Comparison of ENCODE assay signal across 9 mouse cellular contexts in the genomic region with DNA sequence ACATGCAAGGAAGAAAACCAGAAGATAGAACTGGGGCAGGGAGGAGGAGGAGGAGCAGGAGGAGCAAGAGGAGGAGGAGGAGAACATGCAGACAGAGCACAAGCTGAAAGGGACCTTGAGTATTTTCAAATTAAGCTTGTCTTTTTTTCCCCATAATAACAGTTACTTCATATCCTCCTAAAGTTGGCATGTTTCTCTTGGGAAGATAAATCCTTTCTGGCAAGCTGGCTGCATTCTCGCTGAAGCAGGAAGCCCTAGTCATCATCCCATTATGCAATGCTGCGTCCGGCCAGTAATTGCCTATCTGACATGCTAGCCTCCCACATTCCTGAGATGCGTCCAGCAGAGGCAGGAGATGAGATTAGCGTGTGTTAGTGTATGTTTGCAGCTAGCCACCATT.
DNase-seq lines count a peak whose midpoint lies in the region; ATAC-seq lines count a peak whose summit lies in the region.
"Had no signal": no experiment of that assay in that cellular context is flagged by ENCODE, and none has a peak within 500 bp of the region (broad histone marks: within the 10 kb centered on the region; RNA-seq: fewer than 3 reads in every experiment).

No protein-coding gene starts in this region.

- no peaks in the 10 kb centered on the region for H3K36me3 ChIP-seq in neural tube, embryonic 11.5 days (ENCODE audit: control insufficient read depth, insufficient read depth, low read length)
- H3K36me3 ChIP-seq in neural tube, embryonic 15.5 days, result no peaks in the 10 kb centered on the region
- no peaks in the 10 kb centered on the region for H3K36me3 ChIP-seq in embryonic facial prominence, embryonic 11.5 days (replicated peaks; ENCODE audit: control insufficient read depth, insufficient read depth, low read depth, low read length)
- no peaks in the 10 kb centered on the region for H3K36me3 ChIP-seq in heart, embryonic 15.5 days
- H3K36me3 ChIP-seq in hindbrain, embryonic 16.5 days (ENCODE audit: control insufficient read depth, insufficient read depth, low read length), result no peaks in the 10 kb centered on the region

- DNase-seq in neural tube, embryonic 11.5 days (ENCODE audit: low spot score), result peak; percentile 20
- DNase-seq in embryonic facial prominence, embryonic 11.5 days (ENCODE audit: low spot score), result peak; percentile 17
- DNase-seq in layer of hippocampus, postnatal 36 days, result peak; percentile 13 to 25
- peak; percentile 46 for DNase-seq in retina, embryonic 14.5 days (ENCODE audit: low spot score)
- no peak for DNase-seq in thymus, postnatal 36 days

- no peak for ATAC-seq in neural tube, embryonic 11.5 days (ENCODE audit: insufficient read depth, low FRiP score, low TSS enrichment)
- ATAC-seq in neural tube, embryonic 15.5 days (ENCODE audit: low FRiP score), result no peak; the same call in 1 of the 2 replicates
- no peak for ATAC-seq in embryonic facial prominence, embryonic 11.5 days (replicated peaks; ENCODE audit: insufficient number of reproducible peaks, low FRiP score, low TSS enrichment, low read depth)
- peak; percentile 78 for ATAC-seq in heart, embryonic 15.5 days (replicated peaks; ENCODE audit: insufficient number of reproducible peaks, insufficient read depth, low FRiP score, low read depth)
- ATAC-seq in hindbrain, embryonic 16.5 days, result no peak

- no peak overlapping the region for H3K27ac ChIP-seq in neural tube, embryonic 11.5 days (ENCODE audit: low read depth, low read length)
- H3K27ac ChIP-seq in neural tube, embryonic 15.5 days (replicated peaks), result no peak overlapping the region
- no peak overlapping the region for H3K27ac ChIP-seq in embryonic facial prominence, embryonic 11.5 days (replicated peaks; ENCODE audit: low read depth, low read length)
- peak overlapping the region; percentile 67 for H3K27ac ChIP-seq in heart, embryonic 15.5 days
- no peak overlapping the region for H3K27ac ChIP-seq in hindbrain, embryonic 16.5 days (ENCODE audit: low read depth, low read length)
- H3K27ac ChIP-seq: liver, embryonic 14.5 days had no signal

- no peaks in the 10 kb centered on the region for H3K4me1 ChIP-seq in neural tube, embryonic 11.5 days (ENCODE audit: control insufficient read depth, insufficient read depth, low read length)
- H3K4me1 ChIP-seq in neural tube, embryonic 15.5 days, result no peaks in the 10 kb centered on the region
- no peaks in the 10 kb centered on the region for H3K4me1 ChIP-seq in embryonic facial prominence, embryonic 11.5 days (ENCODE audit: control insufficient read depth, insufficient read depth, low read length)
- peaks cover 8% of the 10 kb centered on the region for H3K4me1 ChIP-seq in heart, embryonic 15.5 days (replicated peaks)
- no peaks in the 10 kb centered on the region for H3K4me1 ChIP-seq in hindbrain, embryonic 16.5 days (ENCODE audit: control insufficient read depth, insufficient read depth, low read depth, low read length)

- no peak overlapping the region for H3K4me3 ChIP-seq in neural tube, embryonic 11.5 days (ENCODE audit: low read depth, low read length)
- no peak overlapping the region for H3K4me3 ChIP-seq in neural tube, embryonic 15.5 days (replicated peaks)
- no peak overlapping the region for H3K4me3 ChIP-seq in embryonic facial prominence, embryonic 11.5 days (ENCODE audit: low read depth, low read length)
- H3K4me3 ChIP-seq in heart, embryonic 15.5 days, result no peak overlapping the region
- no peak overlapping the region for H3K4me3 ChIP-seq in hindbrain, embryonic 16.5 days (ENCODE audit: low read length)

- no peak overlapping the region for H3K9ac ChIP-seq in neural tube, embryonic 11.5 days (ENCODE audit: low read length)
- H3K9ac ChIP-seq in neural tube, embryonic 15.5 days (replicated peaks), result no peak overlapping the region
- H3K9ac ChIP-seq in embryonic facial prominence, embryonic 11.5 days (replicated peaks; ENCODE audit: low read length), result no peak overlapping the region
- H3K9ac ChIP-seq in heart, embryonic 15.5 days, result no peak overlapping the region
- H3K9ac ChIP-seq in hindbrain, embryonic 16.5 days (ENCODE audit: low read depth, low read length), result no peak overlapping the region
- H3K9ac ChIP-seq: liver, embryonic 14.5 days had no signal

- 37% methylated on average over 5 of the region's 5 CpGs for WGBS in neural tube, embryonic 11.5 days
- WGBS in neural tube, embryonic 15.5 days, result 47% methylated on average over 5 of the region's 5 CpGs
- 37% methylated on average over 5 of the region's 5 CpGs for WGBS in embryonic facial prominence, embryonic 11.5 days
- WGBS in heart, embryonic 15.5 days, result 7% methylated on average over 5 of the region's 5 CpGs
- WGBS in hindbrain, embryonic 16.5 days, result 48% methylated on average over 5 of the region's 5 CpGs

- no peak overlapping the region for H3K4me2 ChIP-seq in neural tube, embryonic 11.5 days (ENCODE audit: low read depth)
- H3K4me2 ChIP-seq in neural tube, embryonic 15.5 days, result no peak overlapping the region
- no peak overlapping the region for H3K4me2 ChIP-seq in embryonic facial prominence, embryonic 11.5 days (ENCODE audit: low read depth, low read length)
- 0 out of 2 replicates have a peak overlapping the region, but pooled peaks have one; percentile 5 for H3K4me2 ChIP-seq in heart, embryonic 15.5 days
- H3K4me2 ChIP-seq in hindbrain, embryonic 16.5 days (ENCODE audit: low read length), result no peak overlapping the region

- no peaks in the 10 kb centered on the region for H3K27me3 ChIP-seq in neural tube, embryonic 11.5 days (ENCODE audit: control insufficient read depth, insufficient read depth, low read length)
- no peaks in the 10 kb centered on the region for H3K27me3 ChIP-seq in neural tube, embryonic 15.5 days (replicated peaks)
- H3K27me3 ChIP-seq in embryonic facial prominence, embryonic 11.5 days (ENCODE audit: control insufficient read depth, insufficient read depth, low read length), result no peaks in the 10 kb centered on the region
- H3K27me3 ChIP-seq in heart, embryonic 15.5 days, result no peaks in the 10 kb centered on the region
- no peaks in the 10 kb centered on the region for H3K27me3 ChIP-seq in hindbrain, embryonic 16.5 days (replicated peaks; ENCODE audit: control insufficient read depth, insufficient read depth, low read length)

- no peaks in the 10 kb centered on the region for H3K9me3 ChIP-seq in neural tube, embryonic 11.5 days (ENCODE audit: control insufficient read depth, low read length)
- no peaks in the 10 kb centered on the region for H3K9me3 ChIP-seq in neural tube, embryonic 15.5 days (replicated peaks)
- no peaks in the 10 kb centered on the region for H3K9me3 ChIP-seq in embryonic facial prominence, embryonic 11.5 days (replicated peaks; ENCODE audit: control insufficient read depth, low read length)
- no peaks in the 10 kb centered on the region for H3K9me3 ChIP-seq in heart, embryonic 15.5 days (replicated peaks)
- H3K9me3 ChIP-seq in hindbrain, embryonic 16.5 days (ENCODE audit: control insufficient read depth, low read length), result no peaks in the 10 kb centered on the region

Comparison
In these comparisons a context has a peak if more than half of its experiments do, and no peak if none do; other contexts are left out.
1. DNase-seq: peak in neural tube, embryonic 11.5 days (single experiment), embryonic facial prominence, embryonic 11.5 days (single experiment), layer of hippocampus, postnatal 36 days (2 of 2) and retina, embryonic 14.5 days (single experiment); none in thymus, postnatal 36 days (0 of 2).